Mouse (Mus musculus) A20 (cell line): ENCODE data around the gene 9930111J21Rik2.
"Not testable (repeated sequence)": the region's sequence is repeated elsewhere in the genome, so short reads cannot be mapped to it uniquely, and the experiment has no call there.

ENCODE experiments used
- DNase-seq: peaks from one replicate; pipeline ENCODE4 v3.0.0-alpha.2; 2011; ENCODE audit warnings: low read depth, low spot score

Gene 9930111J21Rik2

GRCm38 (mm10) chr11:48974686-48975085 lies 76.4 kb downstream of the 9930111J21Rik2 start:
- not testable (repeated sequence) for DNase-seq
